Mouse (Mus musculus): ENCODE results near the gene Ppp1r16b. TPM values are rescaled to one million over a fixed set of nuclear protein-coding genes. Genes with fewer than 3 reads are reported as not detected.

Gene Ppp1r16b
- polyA plus RNA-seq, 1 experiment, result 55.8 TPM

DNA sequence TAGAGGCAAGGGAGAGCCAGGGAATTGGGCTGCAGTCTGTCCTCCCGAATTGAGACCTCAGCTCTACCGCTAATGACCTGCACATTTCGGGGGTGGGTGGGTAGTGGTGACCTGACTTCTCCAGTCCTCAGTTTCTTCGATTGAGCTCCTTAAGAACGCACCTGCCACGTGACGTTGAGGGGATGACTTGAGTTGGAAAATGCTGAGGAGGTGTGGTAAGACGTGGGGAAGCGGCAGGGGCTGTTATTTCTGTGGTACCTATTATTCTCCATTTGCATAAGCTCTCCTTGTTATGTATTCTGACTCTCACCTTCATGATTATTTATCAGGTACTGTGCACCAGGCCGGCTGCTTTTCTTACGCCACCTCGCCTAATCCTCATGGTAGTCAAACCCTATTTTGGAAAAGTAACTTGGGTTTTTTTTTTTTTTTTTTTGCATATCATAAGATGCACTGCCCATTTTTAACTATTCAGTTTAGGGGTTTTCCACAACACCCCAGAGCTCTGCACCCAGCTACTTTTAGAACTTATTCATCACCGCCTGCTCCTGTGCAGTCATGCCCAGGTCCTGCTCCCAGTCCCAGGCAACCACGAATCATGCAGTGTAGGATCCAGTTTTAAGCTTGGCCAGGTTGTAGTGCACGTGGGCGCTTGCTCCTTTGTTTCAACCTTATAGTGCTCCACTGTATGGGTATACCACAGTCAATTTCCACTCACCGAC lies 35.5 kb downstream of the Ppp1r16b start:
- 94% methylated on average over 17 of the region's 17 CpGs for WGBS
- DNase-seq, result no peak

GRCm38 (mm10) chr2:158701505-158701904 lies 36.3 kb downstream of the Ppp1r16b start:
- no peak overlapping the region for H3K27ac ChIP-seq (ENCODE audit: control insufficient read depth, insufficient read depth, low read length)
- TF ChIP-seq POLR2A (IDR thresholded peaks at IDR 0.05; ENCODE audit: control insufficient read depth, extremely low read depth, insufficient read depth, low read length, poor library complexity) (no peak), CTCF (IDR thresholded peaks at IDR 0.05; ENCODE audit: borderline replicate concordance, control insufficient read depth, extremely low read depth, insufficient read depth, low read length, poor library complexity) (no peak)

More for the DNA sequence above, 35.5 kb downstream of the Ppp1r16b start:
- peaks cover 9% of the 10 kb centered on the region for H3K4me1 ChIP-seq (replicated peaks; ENCODE audit: control insufficient read depth, insufficient read depth, low read length)
- H3K27ac ChIP-seq (ENCODE audit: control insufficient read depth, insufficient read depth, low read length), result no peak overlapping the region
- H3K27me3 ChIP-seq (ENCODE audit: control insufficient read depth, insufficient read depth, low read length), result no peaks in the 10 kb centered on the region
- H3K36me3 ChIP-seq (ENCODE audit: control insufficient read depth, insufficient read depth, low read length), result peaks cover 62% of the 10 kb centered on the region
- H3K4me3 ChIP-seq (ENCODE audit: control insufficient read depth, insufficient read depth, low read length), result no peak overlapping the region
- TF ChIP-seq CTCF (IDR thresholded peaks at IDR 0.05; ENCODE audit: borderline replicate concordance, control insufficient read depth, extremely low read depth, insufficient read depth, low read length, poor library complexity) (no peak), POLR2A (IDR thresholded peaks at IDR 0.05; ENCODE audit: control insufficient read depth, extremely low read depth, insufficient read depth, low read length, poor library complexity) (no peak)

DNA sequence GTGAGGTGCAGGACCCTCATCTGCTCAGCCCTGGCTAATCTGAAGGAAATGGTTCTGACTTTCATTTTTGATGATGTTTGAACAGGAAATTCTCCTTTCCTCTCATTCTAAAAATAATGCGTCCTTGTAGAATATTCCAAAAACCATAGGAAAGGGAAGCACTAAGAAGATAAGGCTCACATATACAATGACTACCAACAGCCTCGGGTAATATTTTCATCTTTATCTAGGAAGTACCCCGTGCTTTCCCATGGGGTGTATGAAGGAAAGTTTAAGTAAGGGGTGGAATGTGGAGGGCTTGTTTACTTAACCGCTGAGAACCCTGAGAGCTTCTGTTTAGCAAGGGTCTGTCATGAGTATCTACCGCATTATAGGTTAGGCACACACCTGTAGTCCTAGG lies 37.0 kb downstream of the Ppp1r16b start:
- TF ChIP-seq POLR2A (IDR thresholded peaks at IDR 0.05; ENCODE audit: control insufficient read depth, extremely low read depth, insufficient read depth, low read length, poor library complexity) (no peak), CTCF (IDR thresholded peaks at IDR 0.05; ENCODE audit: borderline replicate concordance, control insufficient read depth, extremely low read depth, insufficient read depth, low read length, poor library complexity) (no peak)
- DNase-seq, result no peak
- peaks cover 20% of the 10 kb centered on the region for H3K4me1 ChIP-seq (replicated peaks; ENCODE audit: control insufficient read depth, insufficient read depth, low read length)
- no peak overlapping the region for H3K4me3 ChIP-seq (ENCODE audit: control insufficient read depth, insufficient read depth, low read length)
- WGBS, result 50% methylated on average over 5 of the region's 5 CpGs
- H3K27me3 ChIP-seq (ENCODE audit: control insufficient read depth, insufficient read depth, low read length), result no peaks in the 10 kb centered on the region
- peaks cover 49% of the 10 kb centered on the region for H3K36me3 ChIP-seq (ENCODE audit: control insufficient read depth, insufficient read depth, low read length)
- no peak overlapping the region for H3K27ac ChIP-seq (ENCODE audit: control insufficient read depth, insufficient read depth, low read length)

More at GRCm38 (mm10) chr2:158701505-158701904, 36.3 kb downstream of the Ppp1r16b start:
- no peaks in the 10 kb centered on the region for H3K27me3 ChIP-seq (ENCODE audit: control insufficient read depth, insufficient read depth, low read length)
- 97% methylated on average over 9 of the region's 9 CpGs for WGBS
- H3K4me3 ChIP-seq (ENCODE audit: control insufficient read depth, insufficient read depth, low read length), result no peak overlapping the region
- peaks cover 56% of the 10 kb centered on the region for H3K36me3 ChIP-seq (ENCODE audit: control insufficient read depth, insufficient read depth, low read length)
- no peak for DNase-seq
- H3K4me1 ChIP-seq (replicated peaks; ENCODE audit: control insufficient read depth, insufficient read depth, low read length), result peaks cover 14% of the 10 kb centered on the region

- Histone ChIP-seq H3K27me3 (ENCODE audit: control insufficient read depth, insufficient read depth, low read length) (no peaks in the 10 kb centered on the region), H3K4me3 (ENCODE audit: control insufficient read depth, insufficient read depth, low read length) (no peak overlapping the region), H3K27ac (ENCODE audit: control insufficient read depth, insufficient read depth, low read length) (no peak overlapping the region), H3K36me3 (ENCODE audit: control insufficient read depth, insufficient read depth, low read length) (peaks cover 44% of the 10 kb centered on the region), H3K4me1 (replicated peaks; ENCODE audit: control insufficient read depth, insufficient read depth, low read length) (peaks cover 32% of the 10 kb centered on the region)
- TF ChIP-seq CTCF (IDR thresholded peaks at IDR 0.05; ENCODE audit: borderline replicate concordance, control insufficient read depth, extremely low read depth, insufficient read depth, low read length, poor library complexity) (no peak), POLR2A (IDR thresholded peaks at IDR 0.05; ENCODE audit: control insufficient read depth, extremely low read depth, insufficient read depth, low read length, poor library complexity) (no peak)
- DNase-seq, result no peak
- WGBS, result 80% methylated on average over 3 of the region's 3 CpGs
These were observed 39.5 kb downstream of the Ppp1r16b start for GRCm38 (mm10) chr2:158704720-158705119.

GRCm38 (mm10) chr2:158705529-158705928 lies 40.3 kb downstream of the Ppp1r16b start:
- peaks cover 32% of the 10 kb centered on the region for H3K4me1 ChIP-seq (replicated peaks; ENCODE audit: control insufficient read depth, insufficient read depth, low read length)
- H3K4me3 ChIP-seq (ENCODE audit: control insufficient read depth, insufficient read depth, low read length), result no peak overlapping the region
- H3K27me3 ChIP-seq (ENCODE audit: control insufficient read depth, insufficient read depth, low read length), result no peaks in the 10 kb centered on the region
- peak overlapping the region; percentile 28; the same call in 1 of the 2 replicates for H3K27ac ChIP-seq (ENCODE audit: control insufficient read depth, insufficient read depth, low read length)
- DNase-seq, result no peak
- peaks cover 36% of the 10 kb centered on the region for H3K36me3 ChIP-seq (ENCODE audit: control insufficient read depth, insufficient read depth, low read length)
- 76% methylated on average over 6 of the region's 6 CpGs for WGBS
- TF ChIP-seq CTCF (IDR thresholded peaks at IDR 0.05; ENCODE audit: borderline replicate concordance, control insufficient read depth, extremely low read depth, insufficient read depth, low read length, poor library complexity) (no peak), POLR2A (IDR thresholded peaks at IDR 0.05; ENCODE audit: control insufficient read depth, extremely low read depth, insufficient read depth, low read length, poor library complexity) (no peak)

- peaks cover 34% of the 10 kb centered on the region for H3K4me1 ChIP-seq (replicated peaks; ENCODE audit: control insufficient read depth, insufficient read depth, low read length)
- H3K4me3 ChIP-seq (ENCODE audit: control insufficient read depth, insufficient read depth, low read length), result no peak overlapping the region
- H3K27me3 ChIP-seq (ENCODE audit: control insufficient read depth, insufficient read depth, low read length), result no peaks in the 10 kb centered on the region
- 27% methylated on average over 10 of the region's 10 CpGs for WGBS
- peak overlapping the region; percentile 89 for H3K27ac ChIP-seq (ENCODE audit: control insufficient read depth, insufficient read depth, low read length)
- H3K36me3 ChIP-seq (ENCODE audit: control insufficient read depth, insufficient read depth, low read length), result peaks cover 22% of the 10 kb centered on the region
- DNase-seq, result no peak
- no peak for TF ChIP-seq POLR2A (IDR thresholded peaks at IDR 0.05; ENCODE audit: control insufficient read depth, extremely low read depth, insufficient read depth, low read length, poor library complexity)
- no peak for TF ChIP-seq CTCF (IDR thresholded peaks at IDR 0.05; ENCODE audit: borderline replicate concordance, control insufficient read depth, extremely low read depth, insufficient read depth, low read length, poor library complexity)
These were observed 41.7 kb downstream of the Ppp1r16b start for GRCm38 (mm10) chr2:158706704-158707408.
